Mouse (Mus musculus) MEL (cell line): ENCODE results near the gene Rhbdl1.

ENCODE experiments used
- BHLHE40 ChIP-seq: IDR thresholded peaks from 2 replicates; pipeline ENCODE4 v1.6.1; 2012; ENCODE audit warnings: low read depth, mild to moderate bottlenecking, inconsistent platforms, low read length, improper control_type of control experiment, borderline replicate concordance
- CTCF ChIP-seq, 3 experiments: IDR thresholded peaks in 2 of 3; conservative IDR thresholded peaks in 1 of 3; 2 replicates each; pipeline ENCODE4 v1.5.1; 2011 to 2012; ENCODE audit warnings: low read length in 3 of 3, low read depth in 2 of 3, mild to moderate bottlenecking in 2 of 3, improper control_type of control experiment in 1 of 3, inconsistent platforms in 1 of 3, mixed read lengths in 1 of 3, moderate library complexity in 1 of 3; ENCODE audit not compliant: control insufficient read depth in 1 of 3, insufficient read depth in 1 of 3, poor library complexity in 1 of 3, severe bottlenecking in 1 of 3
- EP300 ChIP-seq, 2 experiments: IDR thresholded peaks; 2 replicates each; pipeline ENCODE4 v1.6.1; 2011; ENCODE audit warnings: improper control_type of control experiment in 2 of 2, low read length in 2 of 2, low read depth in 1 of 2, mild to moderate bottlenecking in 1 of 2
- HCFC1 ChIP-seq: IDR thresholded peaks from 2 replicates; pipeline ENCODE4 v1.6.1; 2012; ENCODE audit warnings: low read depth, mild to moderate bottlenecking, inconsistent platforms, low read length, improper control_type of control experiment, moderate library complexity
- JUND ChIP-seq: IDR thresholded peaks from 2 replicates; pipeline ENCODE4 v1.6.1; 2011; ENCODE audit warnings: low read depth, mild to moderate bottlenecking, improper control_type of control experiment, low read length
- MAX ChIP-seq: IDR thresholded peaks from 2 replicates; pipeline ENCODE4 v1.6.1; 2011; ENCODE audit warnings: low read length, improper control_type of control experiment
- MEF2A ChIP-seq: IDR thresholded peaks from 2 replicates; pipeline ENCODE4 v1.6.1; 2014; ENCODE audit warnings: low read depth, mild to moderate bottlenecking, inconsistent platforms, low read length, improper control_type of control experiment; ENCODE audit not compliant: poor library complexity, insufficient replicate concordance, severe bottlenecking; ENCODE audit errors: extremely low read depth
- POLR2A ChIP-seq, 2 experiments: IDR thresholded peaks; 2 replicates each; pipeline ENCODE4 v1.6.1; 2011 to 2012; ENCODE audit warnings: low read length in 2 of 2, mild to moderate bottlenecking in 2 of 2, control low read depth in 1 of 2, improper control_type of control experiment in 1 of 2, low read depth in 1 of 2, moderate library complexity in 1 of 2; ENCODE audit not compliant: control insufficient read depth in 1 of 2, insufficient read depth in 1 of 2, poor library complexity in 1 of 2
- RCOR1 ChIP-seq: IDR thresholded peaks from 2 replicates; pipeline ENCODE4 v1.6.1; 2012; ENCODE audit warnings: low read depth, mild to moderate bottlenecking, inconsistent platforms, low read length, improper control_type of control experiment
- USF1 ChIP-seq: IDR thresholded peaks from 2 replicates; pipeline ENCODE4 v1.6.1; 2014; ENCODE audit warnings: low read depth, mild to moderate bottlenecking, inconsistent platforms, low read length, improper control_type of control experiment, moderate library complexity
- ZC3H11A ChIP-seq: IDR thresholded peaks from 2 replicates; pipeline ENCODE4 v1.6.1; 2012; ENCODE audit warnings: low read depth, mild to moderate bottlenecking, inconsistent platforms, low read length, improper control_type of control experiment
- ZNF384 ChIP-seq: IDR thresholded peaks from 2 replicates; pipeline ENCODE4 v1.6.1; 2012; ENCODE audit warnings: low read depth, mild to moderate bottlenecking, inconsistent platforms, low read length, improper control_type of control experiment

- TF ChIP-seq POLR2A (IDR thresholded peaks at IDR 0.05; ENCODE audit: control insufficient read depth in 1 of 2, insufficient read depth in 1 of 2, low read depth in 1 of 2, low read length in 2 of 2, poor library complexity in 1 of 2) (no peak), JUND (no peak), USF1 (no peak), MEF2A (no peak), RCOR1 (no peak), CTCF (IDR thresholded peaks at IDR 0.05 in 2 of 3, conservative IDR thresholded peaks at IDR 0.05 in 1 of 3; ENCODE audit: control insufficient read depth in 1 of 3, insufficient read depth in 1 of 3, low read depth in 2 of 3, low read length in 3 of 3, poor library complexity in 1 of 3, severe bottlenecking in 1 of 3) (no peak), EP300 (IDR thresholded peaks at IDR 0.05; ENCODE audit: low read depth in 1 of 2, low read length in 2 of 2) (no peak), ZC3H11A (no peak), ZNF384 (no peak), MAX (no peak), BHLHE40 (no peak), HCFC1 (no peak)
Observed at GRCm38 (mm10) chr17:25881691-25882090, 44.6 kb upstream of the Rhbdl1 start.
